In genomic region chr19:41089833-41090232, GRCm38 (mm10) we compare ENCODE assay signal across 8 mouse cellular contexts. TPM values are rescaled to one million over a fixed set of nuclear protein-coding genes. Genes with fewer than 3 reads are reported as not detected.
A peak's percentile ranks its signal among the peaks of the same experiment; 100 is the strongest.
DNase-seq lines count a peak whose midpoint lies in the region; ATAC-seq lines count a peak whose summit lies in the region.

No protein-coding gene starts in this region.

- WGBS in liver, embryonic 12.5 days (ENCODE audit: insufficient replicate concordance) = 5% methylated on average over 5 of the region's 5 CpGs
- 19% methylated on average over 5 of the region's 5 CpGs for WGBS in forebrain, embryonic 11.5 days
- WGBS in liver, embryonic 11.5 days = 6% methylated on average over 5 of the region's 5 CpGs
- 14% methylated on average over 5 of the region's 5 CpGs for whole genome bisulfite sequencing in neural tube, embryonic 14.5 days

- H3K4me3 ChIP-seq in liver, embryonic 12.5 days = no peak overlapping the region
- H3K4me3 ChIP-seq in forebrain, embryonic 11.5 days (ENCODE audit: low read depth, low read length) = no peak overlapping the region
- H3K4me3 ChIP-seq in liver, embryonic 11.5 days (ENCODE audit: low read depth, low read length) = no peak overlapping the region
- no peak overlapping the region for H3K4me3 ChIP-seq in neural tube, embryonic 14.5 days (ENCODE audit: low read depth, low read length)

- ATAC-seq in liver, embryonic 12.5 days = no peak
- peak; percentile 32; the same call in 1 of the 2 replicates for ATAC-seq in forebrain, embryonic 11.5 days (replicated peaks; ENCODE audit: low FRiP score)
- ATAC-seq in liver, embryonic 11.5 days (replicated peaks; ENCODE audit: low FRiP score) = no peak
- peak; percentile 42; the same call in 1 of the 2 replicates for ATAC-seq in neural tube, embryonic 14.5 days (ENCODE audit: low read depth)
- no peak for ATAC-seq in inflammation-experienced regulatory T-cells, adult 6 months

- no peaks in the 10 kb centered on the region for H3K36me3 ChIP-seq in liver, embryonic 12.5 days
- H3K36me3 ChIP-seq in forebrain, embryonic 11.5 days (ENCODE audit: control insufficient read depth, insufficient read depth, low read length) = no peaks in the 10 kb centered on the region
- H3K36me3 ChIP-seq in liver, embryonic 11.5 days (ENCODE audit: control insufficient read depth, insufficient read depth, low read length) = no peaks in the 10 kb centered on the region
- no peaks in the 10 kb centered on the region for H3K36me3 ChIP-seq in neural tube, embryonic 14.5 days (ENCODE audit: control insufficient read depth, insufficient read depth, low read length)

- peak; percentile 49 for DNase-seq in liver
- DNase-seq in adrenal gland, postnatal 14 days = peak; percentile 64
- peak; percentile 82 for DNase-seq in forebrain, embryonic 11.5 days (ENCODE audit: low spot score)
- DNase-seq in hindlimb bud, embryonic 11.5 days (ENCODE audit: extremely low spot score, low read depth, low spot score) = peak; percentile 63
- DNase-seq in liver, embryonic 11.5 days (ENCODE audit: low spot score) = peak; percentile 54

- H3K9ac ChIP-seq in liver, embryonic 12.5 days = no peak overlapping the region
- no peak overlapping the region for H3K9ac ChIP-seq in forebrain, embryonic 11.5 days (ENCODE audit: low read length)
- no peak overlapping the region for H3K9ac ChIP-seq in liver, embryonic 11.5 days (ENCODE audit: low read depth, low read length)
- H3K9ac ChIP-seq in neural tube, embryonic 14.5 days (replicated peaks; ENCODE audit: low read depth, low read length) = no peak overlapping the region

- no peaks in the 10 kb centered on the region for H3K9me3 ChIP-seq in liver, embryonic 12.5 days (replicated peaks)
- no peaks in the 10 kb centered on the region for H3K9me3 ChIP-seq in forebrain, embryonic 11.5 days (ENCODE audit: control insufficient read depth, low read length)
- no peaks in the 10 kb centered on the region for H3K9me3 ChIP-seq in liver, embryonic 11.5 days (ENCODE audit: control insufficient read depth, low read length)
- no peaks in the 10 kb centered on the region for H3K9me3 ChIP-seq in neural tube, embryonic 14.5 days (ENCODE audit: control insufficient read depth, low read length)

- H3K27me3 ChIP-seq in liver, embryonic 12.5 days (replicated peaks) = peaks cover 25% of the 10 kb centered on the region
- no peaks in the 10 kb centered on the region for H3K27me3 ChIP-seq in forebrain, embryonic 11.5 days (ENCODE audit: control insufficient read depth, insufficient read depth, low read length)
- peaks cover 11% of the 10 kb centered on the region; the same call in 1 of the 2 replicates for H3K27me3 ChIP-seq in liver, embryonic 11.5 days (replicated peaks; ENCODE audit: control insufficient read depth, insufficient read depth, low read length)
- 0 out of 2 replicates have a peak, but pooled peaks cover 2% of the 10 kb centered on the region for H3K27me3 ChIP-seq in neural tube, embryonic 14.5 days (ENCODE audit: control insufficient read depth, insufficient read depth, low read length)

- no peak overlapping the region for H3K27ac ChIP-seq in liver, embryonic 12.5 days
- H3K27ac ChIP-seq in forebrain, embryonic 11.5 days (ENCODE audit: low read depth, low read length) = no peak overlapping the region
- H3K27ac ChIP-seq in liver, embryonic 11.5 days (ENCODE audit: low read depth, low read length) = no peak overlapping the region
- H3K27ac ChIP-seq in neural tube, embryonic 14.5 days (ENCODE audit: low read depth, low read length) = no peak overlapping the region

- H3K4me1 ChIP-seq in liver, embryonic 12.5 days = 0 out of 2 replicates have a peak, but pooled peaks cover 3% of the 10 kb centered on the region
- no peaks in the 10 kb centered on the region for H3K4me1 ChIP-seq in forebrain, embryonic 11.5 days (replicated peaks; ENCODE audit: control insufficient read depth, insufficient read depth, low read length)
- no peaks in the 10 kb centered on the region for H3K4me1 ChIP-seq in liver, embryonic 11.5 days (replicated peaks; ENCODE audit: control insufficient read depth, insufficient read depth, low read length)
- H3K4me1 ChIP-seq in neural tube, embryonic 14.5 days (ENCODE audit: control insufficient read depth, insufficient read depth, low read length) = no peaks in the 10 kb centered on the region

- H3K4me2 ChIP-seq in liver, embryonic 12.5 days = no peak overlapping the region
- no peak overlapping the region for H3K4me2 ChIP-seq in forebrain, embryonic 11.5 days (ENCODE audit: low read depth, low read length, severe bottlenecking)
- H3K4me2 ChIP-seq in liver, embryonic 11.5 days = no peak overlapping the region
- H3K4me2 ChIP-seq in neural tube, embryonic 14.5 days (ENCODE audit: low read depth, low read length) = no peak overlapping the region

RNA-seq across cellular contexts. Expression of gene Opalin, which starts 12.9 kb away (rescaled TPM):
- polyA plus RNA-seq in liver, embryonic 12.5 days (2016; fragmentation: Nextera tagmentation; extraction: Ambion mirVana) = not detected in 2 replicates
- total RNA-seq in adrenal gland, postnatal 14 days (2021) = not detected in 2 replicates
- polyA plus RNA-seq in forebrain, embryonic 11.5 days (2014; fragmentation: Nextera tagmentation; extraction: Ambion mirVana) = not detected in 2 replicates
- not detected in 2 replicates for polyA plus RNA-seq in liver, embryonic 11.5 days (2014; fragmentation: Nextera tagmentation; extraction: Ambion mirVana)
- polyA plus RNA-seq in neural tube, embryonic 14.5 days (2014; fragmentation: Nextera tagmentation; extraction: Ambion mirVana) = 0.07 TPM in 1 of 2 replicates, not detected in the other
- not detected for polyA plus RNA-seq in inflammation-experienced regulatory T-cells, adult 6 months (2017; shearing (Covaris generic))

Comparison
In these comparisons a context has a peak if more than half of its experiments do, and no peak if none do; other contexts are left out.
1. ATAC-seq: peak in forebrain, embryonic 11.5 days (single experiment) and neural tube, embryonic 14.5 days (single experiment); none in liver, embryonic 12.5 days (single experiment), liver, embryonic 11.5 days (single experiment) and inflammation-experienced regulatory T-cells, adult 6 months (single experiment).
2. Peak in every context shown above with its lines, with median percentiles within 50 percentile points of each other: DNase-seq.